Mouse (Mus musculus): Measurements from ENCODE around the gene Agpat2.

- TF ChIP-seq CTCF (IDR thresholded peaks at IDR 0.05; ENCODE audit: low read depth, low read length) (no peak), TAL1 (conservative IDR thresholded peaks at IDR 0.05; ENCODE audit: low read depth, low read length) (no peak), GATA1 (IDR thresholded peaks at IDR 0.05; ENCODE audit: borderline replicate concordance, low read length) (no peak), POLR2AphosphoS5 (IDR thresholded peaks at IDR 0.05; ENCODE audit: insufficient replicate concordance, low read depth, low read length) (no peak)
Measured at GRCm38 (mm10) chr2:26614903-26615302, 10.7 kb upstream of the Agpat2 start.
